Mouse (Mus musculus): ENCODE measurements around the gene Lrrc28. TPM values are rescaled to one million over a fixed set of nuclear protein-coding genes. Genes with fewer than 3 reads are reported as not detected.

Lrrc28 gene
- polyA plus RNA-seq, 1 experiment from 2014 or later = 11.5 TPM

- Histone ChIP-seq H3K27me3 (ENCODE audit: control insufficient read depth, insufficient read depth, low read length) (no peaks in the 10 kb centered on the region), H3K4me1 (ENCODE audit: control insufficient read depth, insufficient read depth, low read length) (peaks cover 17% of the 10 kb centered on the region), H3K4me3 (ENCODE audit: low read depth, low read length) (no peak overlapping the region), H3K9me3 (replicated peaks; ENCODE audit: control insufficient read depth, low read length) (no peaks in the 10 kb centered on the region), H3K4me2 (no peak overlapping the region), H3K27ac (ENCODE audit: low read depth, low read length) (no peak overlapping the region), H3K36me3 (ENCODE audit: control insufficient read depth, insufficient read depth, low read length) (no peaks in the 10 kb centered on the region), H3K9ac (ENCODE audit: low read depth, low read length) (no peak overlapping the region)
- no peak for ATAC-seq (replicated peaks; ENCODE audit: insufficient number of reproducible peaks, low FRiP score, low TSS enrichment)
- 67% methylated on average over 17 of the region's 17 CpGs for WGBS (ENCODE audit: insufficient replicate concordance)
Observed at GRCm38 (mm10) chr7:67479576-67480413, 165.3 kb downstream of the Lrrc28 start.

GRCm38 (mm10) chr7:67479168-67479567 lies 165.9 kb downstream of the Lrrc28 start:
- Histone ChIP-seq H3K9ac (ENCODE audit: low read depth, low read length) (no peak overlapping the region), H3K9me3 (replicated peaks; ENCODE audit: control insufficient read depth, low read length) (no peaks in the 10 kb centered on the region), H3K4me3 (ENCODE audit: low read depth, low read length) (no peak overlapping the region), H3K36me3 (ENCODE audit: control insufficient read depth, insufficient read depth, low read length) (no peaks in the 10 kb centered on the region), H3K27me3 (ENCODE audit: control insufficient read depth, insufficient read depth, low read length) (no peaks in the 10 kb centered on the region), H3K27ac (ENCODE audit: low read depth, low read length) (no peak overlapping the region), H3K4me2 (no peak overlapping the region), H3K4me1 (ENCODE audit: control insufficient read depth, insufficient read depth, low read length) (peaks cover 17% of the 10 kb centered on the region)
- 68% methylated on average over 5 of the region's 5 CpGs for WGBS (ENCODE audit: insufficient replicate concordance)
- ATAC-seq (replicated peaks; ENCODE audit: insufficient number of reproducible peaks, low FRiP score, low TSS enrichment) = no peak

GRCm38 (mm10) chr7:67477996-67478395 lies 167.1 kb downstream of the Lrrc28 start:
- Histone ChIP-seq H3K27me3 (ENCODE audit: control insufficient read depth, insufficient read depth, low read length) (no peaks in the 10 kb centered on the region), H3K9ac (ENCODE audit: low read depth, low read length) (no peak overlapping the region), H3K27ac (ENCODE audit: low read depth, low read length) (no peak overlapping the region), H3K4me3 (ENCODE audit: low read depth, low read length) (no peak overlapping the region), H3K4me2 (no peak overlapping the region), H3K4me1 (ENCODE audit: control insufficient read depth, insufficient read depth, low read length) (peaks cover 17% of the 10 kb centered on the region), H3K9me3 (replicated peaks; ENCODE audit: control insufficient read depth, low read length) (no peaks in the 10 kb centered on the region), H3K36me3 (ENCODE audit: control insufficient read depth, insufficient read depth, low read length) (no peaks in the 10 kb centered on the region)
- no peak for ATAC-seq (replicated peaks; ENCODE audit: insufficient number of reproducible peaks, low FRiP score, low TSS enrichment)
- 65% methylated on average over 9 of the region's 10 CpGs for WGBS (ENCODE audit: insufficient replicate concordance)

GRCm38 (mm10) chr7:67471295-67471694 lies 173.8 kb downstream of the Lrrc28 start:
- WGBS (ENCODE audit: insufficient replicate concordance) = 47% methylated on average over 11 of the region's 11 CpGs
- Histone ChIP-seq H3K27me3 (ENCODE audit: control insufficient read depth, insufficient read depth, low read length) (no peaks in the 10 kb centered on the region), H3K9ac (ENCODE audit: low read depth, low read length) (no peak overlapping the region), H3K27ac (ENCODE audit: low read depth, low read length) (peak overlapping the region; percentile 24; the same call in 1 of the 2 replicates), H3K36me3 (ENCODE audit: control insufficient read depth, insufficient read depth, low read length) (no peaks in the 10 kb centered on the region), H3K4me3 (ENCODE audit: low read depth, low read length) (no peak overlapping the region), H3K4me1 (ENCODE audit: control insufficient read depth, insufficient read depth, low read length) (no peaks in the 10 kb centered on the region), H3K4me2 (no peak overlapping the region), H3K9me3 (replicated peaks; ENCODE audit: control insufficient read depth, low read length) (no peaks in the 10 kb centered on the region)
- no peak for ATAC-seq (replicated peaks; ENCODE audit: insufficient number of reproducible peaks, low FRiP score, low TSS enrichment)

- no peaks in the 10 kb centered on the region for H3K9me3 ChIP-seq (replicated peaks; ENCODE audit: control insufficient read depth, low read length)
- no peak overlapping the region for H3K27ac ChIP-seq (ENCODE audit: low read depth, low read length)
- H3K4me2 ChIP-seq = no peak overlapping the region
- ATAC-seq (replicated peaks; ENCODE audit: insufficient number of reproducible peaks, low FRiP score, low TSS enrichment) = no peak
- peaks cover under 1% of the 10 kb centered on the region; the same call in 1 of the 2 replicates for H3K4me1 ChIP-seq (ENCODE audit: control insufficient read depth, insufficient read depth, low read length)
- 82% methylated on average over 7 of the region's 7 CpGs for WGBS (ENCODE audit: insufficient replicate concordance)
- no peak overlapping the region for H3K9ac ChIP-seq (ENCODE audit: low read depth, low read length)
- H3K4me3 ChIP-seq (ENCODE audit: low read depth, low read length) = no peak overlapping the region
- H3K36me3 ChIP-seq (ENCODE audit: control insufficient read depth, insufficient read depth, low read length) = no peaks in the 10 kb centered on the region
- no peaks in the 10 kb centered on the region for H3K27me3 ChIP-seq (ENCODE audit: control insufficient read depth, insufficient read depth, low read length)
Observed at GRCm38 (mm10) chr7:67468802-67469408, 176.2 kb downstream of the Lrrc28 start.

- 93% methylated on average over 3 of the region's 3 CpGs for WGBS (ENCODE audit: insufficient replicate concordance)
- H3K27me3 ChIP-seq (ENCODE audit: control insufficient read depth, insufficient read depth, low read length) = no peaks in the 10 kb centered on the region
- H3K27ac ChIP-seq (ENCODE audit: low read depth, low read length) = no peak overlapping the region
- H3K9ac ChIP-seq (ENCODE audit: low read depth, low read length) = no peak overlapping the region
- H3K9me3 ChIP-seq (replicated peaks; ENCODE audit: control insufficient read depth, low read length) = no peaks in the 10 kb centered on the region
- H3K4me1 ChIP-seq (ENCODE audit: control insufficient read depth, insufficient read depth, low read length) = peaks cover 8% of the 10 kb centered on the region
- no peak overlapping the region for H3K4me2 ChIP-seq
- H3K36me3 ChIP-seq (ENCODE audit: control insufficient read depth, insufficient read depth, low read length) = no peaks in the 10 kb centered on the region
- no peak overlapping the region for H3K4me3 ChIP-seq (ENCODE audit: low read depth, low read length)
- ATAC-seq (replicated peaks; ENCODE audit: insufficient number of reproducible peaks, low FRiP score, low TSS enrichment) = no peak
Observed at GRCm38 (mm10) chr7:67468180-67468579, 176.9 kb downstream of the Lrrc28 start.

GRCm38 (mm10) chr7:67466322-67466721 lies 178.7 kb downstream of the Lrrc28 start:
- no peaks in the 10 kb centered on the region for H3K36me3 ChIP-seq (ENCODE audit: control insufficient read depth, insufficient read depth, low read length)
- H3K4me1 ChIP-seq (ENCODE audit: control insufficient read depth, insufficient read depth, low read length) = peaks cover 26% of the 10 kb centered on the region
- no peak overlapping the region for H3K4me2 ChIP-seq
- no peaks in the 10 kb centered on the region for H3K9me3 ChIP-seq (replicated peaks; ENCODE audit: control insufficient read depth, low read length)
- no peak overlapping the region for H3K9ac ChIP-seq (ENCODE audit: low read depth, low read length)
- no peak overlapping the region for H3K27ac ChIP-seq (ENCODE audit: low read depth, low read length)
- no peak overlapping the region for H3K4me3 ChIP-seq (ENCODE audit: low read depth, low read length)
- WGBS (ENCODE audit: insufficient replicate concordance) = 91% methylated on average over 2 of the region's 2 CpGs
- no peak for ATAC-seq (replicated peaks; ENCODE audit: insufficient number of reproducible peaks, low FRiP score, low TSS enrichment)
- no peaks in the 10 kb centered on the region for H3K27me3 ChIP-seq (ENCODE audit: control insufficient read depth, insufficient read depth, low read length)

GRCm38 (mm10) chr7:67464633-67465032 lies 180.4 kb downstream of the Lrrc28 start:
- H3K4me2 ChIP-seq = no peak overlapping the region
- no peak overlapping the region for H3K4me3 ChIP-seq (ENCODE audit: low read depth, low read length)
- ATAC-seq (replicated peaks; ENCODE audit: insufficient number of reproducible peaks, low FRiP score, low TSS enrichment) = no peak
- no peak overlapping the region for H3K27ac ChIP-seq (ENCODE audit: low read depth, low read length)
- no peaks in the 10 kb centered on the region for H3K9me3 ChIP-seq (replicated peaks; ENCODE audit: control insufficient read depth, low read length)
- no peaks in the 10 kb centered on the region for H3K27me3 ChIP-seq (ENCODE audit: control insufficient read depth, insufficient read depth, low read length)
- 87% methylated on average over 8 of the region's 8 CpGs for WGBS (ENCODE audit: insufficient replicate concordance)
- no peaks in the 10 kb centered on the region for H3K36me3 ChIP-seq (ENCODE audit: control insufficient read depth, insufficient read depth, low read length)
- no peak overlapping the region for H3K9ac ChIP-seq (ENCODE audit: low read depth, low read length)
- peaks cover 38% of the 10 kb centered on the region for H3K4me1 ChIP-seq (ENCODE audit: control insufficient read depth, insufficient read depth, low read length)
